Mouse (Mus musculus) natural killer cell, adult 2 months (primary cell): ENCODE measurements at regions not wholly inside any gene's neighbourhood (a gene's known extent, or its start where the extent isn't known, plus 50 kb on each side); places are given as distances from the start of the nearest gene placed in this dataset.

Source experiments
- DNase-seq, 2 experiments: peaks; one replicate each; pipeline ENCODE4 v3.0.0; 2022; ENCODE audit warnings: low spot score in 2 of 2

DNA sequence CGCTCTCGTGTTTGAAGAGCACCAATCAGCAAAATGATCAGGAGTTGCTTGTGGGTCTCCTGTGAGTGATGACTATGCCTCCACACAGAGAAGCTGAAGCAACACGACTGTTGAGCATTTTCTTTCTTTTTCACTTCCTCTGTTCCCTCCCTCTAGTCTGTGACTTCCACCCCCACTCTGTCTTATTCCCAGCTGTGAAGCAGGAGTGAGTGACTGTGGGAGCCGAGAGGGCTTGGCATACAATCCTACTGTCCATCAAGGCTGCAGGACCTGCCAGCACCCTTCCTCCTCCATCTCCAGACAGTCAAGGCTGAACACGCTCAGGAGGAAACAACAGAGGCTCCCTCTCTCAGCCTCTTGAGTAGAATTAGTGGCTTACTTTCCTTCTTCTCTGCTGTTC is 401.3 kb downstream of the Plcl1 start:
- DNase-seq = no peak

DNA sequence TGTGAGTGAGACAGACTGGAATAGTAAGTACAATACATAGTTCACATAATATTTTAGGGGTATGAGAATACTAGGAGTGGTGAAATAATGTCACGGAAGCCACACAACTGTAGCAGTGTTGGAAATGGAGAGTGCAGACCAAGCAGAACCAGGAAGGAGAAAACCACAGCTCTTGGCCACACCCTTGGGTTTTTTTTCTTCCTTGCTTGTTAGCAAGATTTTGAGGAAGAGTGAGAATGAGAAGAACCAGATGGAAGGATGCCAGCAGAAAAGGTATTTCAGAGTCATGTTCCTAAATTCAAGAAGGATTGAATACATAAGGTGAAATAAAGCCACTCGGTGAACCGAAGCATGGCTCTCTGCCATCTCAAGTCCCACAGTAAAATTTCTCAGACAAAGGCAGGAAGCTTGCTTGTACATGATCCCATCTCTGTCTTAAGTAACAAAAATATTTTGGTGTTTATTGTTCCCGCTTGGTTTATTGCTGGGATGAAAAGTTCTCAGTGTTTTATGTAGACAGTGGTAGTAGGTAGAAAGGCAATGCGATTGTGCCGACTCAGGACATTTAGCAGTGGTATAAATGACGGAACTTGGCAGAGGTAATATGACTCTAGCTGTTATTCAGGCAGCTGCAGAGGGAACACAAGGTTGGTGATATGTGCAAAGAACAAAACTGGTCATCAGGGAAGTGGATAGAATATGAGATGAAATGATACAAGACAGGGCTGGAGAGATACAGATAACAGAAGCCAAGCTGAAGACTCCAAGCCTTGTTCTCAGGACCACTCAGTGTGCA is 403.2 kb downstream of the Plcl1 start:
- DNase-seq = no peak

DNA sequence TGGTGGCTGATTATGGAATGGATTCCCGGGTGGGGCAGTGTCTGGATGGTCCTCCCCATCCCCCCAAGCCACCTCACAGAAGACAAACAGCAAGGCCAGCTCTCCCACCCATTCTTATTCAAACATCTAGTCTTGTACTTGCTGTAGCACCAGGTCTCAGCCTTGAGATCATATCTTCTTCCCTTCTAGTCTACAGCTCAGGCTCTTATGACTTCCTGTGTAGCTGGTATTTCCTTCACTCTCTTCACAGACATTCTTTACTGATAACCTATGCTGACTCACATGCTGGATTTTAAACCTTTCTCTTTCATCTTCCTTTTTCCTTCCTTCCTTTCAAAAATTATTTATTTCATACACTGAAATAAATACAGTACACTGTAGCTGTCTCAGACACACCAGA is 406.8 kb downstream of the Plcl1 start:
- DNase-seq = no peak

DNA sequence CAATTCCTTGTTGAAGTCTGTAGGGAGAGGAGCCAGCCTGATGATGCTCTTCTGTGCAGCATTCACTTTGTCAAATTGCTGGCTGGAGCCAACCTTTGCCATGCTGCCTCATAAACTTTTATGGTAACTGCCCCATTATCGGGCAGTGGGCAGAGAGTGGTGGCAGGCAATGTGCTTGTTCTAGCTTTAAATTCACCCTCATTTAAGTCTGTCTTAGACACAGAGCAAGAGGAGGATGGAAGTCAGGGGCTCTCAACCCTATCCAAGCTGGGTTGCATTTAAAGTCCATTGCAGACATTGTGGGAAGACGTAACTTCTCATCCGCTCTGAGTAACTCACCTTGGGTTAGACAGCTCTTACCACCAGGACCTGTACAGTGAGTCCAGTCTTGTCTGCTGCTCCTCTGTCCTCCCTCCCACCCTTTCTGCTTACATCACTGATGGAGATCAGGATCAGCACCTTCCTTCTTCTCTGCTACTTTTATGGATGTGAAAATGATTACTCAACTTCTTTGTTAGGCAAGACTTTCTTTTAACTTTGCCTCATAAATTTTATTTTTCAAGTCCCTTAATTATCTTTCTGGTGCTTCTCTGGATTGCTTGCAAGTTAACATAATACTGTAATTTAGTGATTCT is 415.3 kb downstream of the Plcl1 start:
- DNase-seq = no peak

DNA sequence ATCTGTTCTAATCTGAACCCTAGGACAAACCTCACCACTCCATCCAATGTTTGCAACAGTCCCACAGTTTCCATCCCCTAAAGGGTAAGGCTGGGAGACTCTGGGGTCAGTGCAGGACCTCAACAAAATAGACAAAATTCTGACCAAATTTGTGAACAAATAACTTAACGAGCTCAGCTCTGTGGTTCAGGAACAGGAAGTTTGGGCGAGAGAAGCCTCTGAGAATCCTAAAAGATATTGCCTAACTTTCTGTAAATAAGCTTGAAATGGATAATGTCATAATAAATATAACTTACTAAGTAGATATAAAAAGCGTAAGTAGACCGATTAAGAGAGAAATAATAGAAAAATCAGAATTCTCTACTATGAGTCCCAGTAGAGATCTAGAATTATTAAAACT is 416.9 kb downstream of the Plcl1 start:
- no peak for DNase-seq

DNA sequence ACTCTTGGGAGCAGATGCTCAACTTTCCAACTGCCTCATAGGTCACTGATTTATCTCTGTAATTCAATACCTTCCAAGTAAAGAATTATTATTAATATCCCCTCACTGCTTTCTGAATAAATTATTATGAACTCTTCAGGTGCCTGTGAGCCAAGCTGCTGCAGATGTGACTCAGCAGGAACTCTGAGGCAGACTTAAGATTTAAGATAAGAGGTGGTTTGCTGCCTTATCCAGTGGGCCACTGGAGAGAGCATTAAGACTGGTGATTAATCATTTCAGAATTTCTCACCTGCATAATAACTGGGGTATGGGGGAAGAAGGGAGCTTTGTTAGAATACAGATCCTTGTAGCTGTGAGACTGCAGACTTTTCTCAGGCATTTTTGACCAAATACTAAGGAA is 421.5 kb downstream of the Plcl1 start:
- no peak for DNase-seq

DNA sequence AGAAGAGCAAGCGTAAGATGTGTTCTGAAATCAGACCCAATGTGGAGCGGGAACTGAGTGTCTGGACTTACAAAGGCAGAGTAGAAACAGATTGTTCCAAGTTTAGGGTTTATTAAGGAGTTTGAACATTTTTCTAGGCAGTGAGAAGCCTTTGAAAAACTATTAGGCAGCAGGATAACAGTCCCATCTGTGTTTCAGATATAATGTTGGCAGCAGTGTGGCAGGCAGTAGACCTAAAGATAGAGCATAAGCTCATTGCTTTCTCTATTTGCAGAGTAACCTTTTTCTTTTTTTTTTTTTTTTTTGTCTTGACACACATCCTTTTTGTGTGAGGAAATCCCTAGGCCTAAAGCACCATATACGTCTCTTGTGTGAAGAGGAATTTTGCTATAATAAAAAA is 429.6 kb downstream of the Plcl1 start:
- no peak for DNase-seq

DNA sequence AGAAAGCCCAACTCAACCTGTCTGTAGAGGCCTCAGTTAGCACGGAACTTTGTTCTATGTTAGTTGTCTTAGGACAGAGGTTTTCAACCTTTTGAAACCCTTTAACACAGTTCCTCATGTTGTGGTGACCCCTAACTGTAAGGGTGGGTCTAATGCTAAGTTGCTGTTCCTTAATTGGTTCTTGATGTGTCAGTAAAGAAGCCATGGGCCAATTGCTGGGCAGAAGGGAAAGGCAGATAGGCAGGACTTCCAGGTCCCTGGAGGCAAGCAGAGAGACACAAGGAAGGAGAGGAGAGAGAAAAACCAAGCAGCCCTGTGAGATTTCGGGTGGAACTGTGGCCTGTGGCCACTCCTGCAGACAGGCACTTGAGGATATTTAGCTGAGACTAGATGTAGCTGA is 431.0 kb downstream of the Plcl1 start:
- no peak for DNase-seq

DNA sequence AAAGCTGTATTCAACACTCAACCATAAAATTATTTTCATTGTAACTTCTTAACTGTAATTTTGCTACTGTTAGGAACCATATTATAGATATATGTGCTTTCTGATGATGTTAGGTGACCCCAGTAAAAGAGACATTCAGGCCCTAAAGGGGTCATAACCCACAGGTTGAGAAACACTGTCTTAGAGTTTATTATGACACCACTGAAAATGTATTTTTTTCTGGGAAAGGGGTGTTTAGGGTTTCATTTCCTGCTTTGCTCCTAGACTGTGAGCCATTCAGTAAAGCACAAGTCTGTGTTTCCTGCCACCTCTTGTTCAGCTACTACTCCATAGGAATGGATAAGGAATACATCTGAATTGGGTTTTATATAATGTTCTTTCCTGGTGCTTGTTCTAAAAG is 431.6 kb downstream of the Plcl1 start:
- DNase-seq = no peak

DNA sequence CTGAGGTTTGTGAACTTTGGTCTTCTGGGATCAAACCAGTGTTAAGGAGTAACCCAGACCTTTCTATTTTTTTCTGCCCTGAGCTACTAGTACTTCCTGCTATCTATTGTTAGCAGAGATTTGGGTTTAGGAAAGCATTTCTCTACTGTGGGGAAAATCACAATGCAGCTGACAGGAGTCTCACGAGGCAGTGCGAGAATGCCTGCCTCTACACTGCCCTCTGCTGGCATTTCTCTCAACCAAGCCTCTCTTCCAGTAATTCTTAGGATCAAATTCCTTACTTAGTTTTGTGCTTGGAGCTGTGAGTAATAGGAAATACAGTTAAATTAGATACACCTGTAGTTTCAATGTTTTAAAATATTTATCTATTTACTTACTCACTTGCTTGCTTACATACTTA is 432.4 kb downstream of the Plcl1 start:
- peak in 1 of 2 experiments; percentile 2 for DNase-seq

DNA sequence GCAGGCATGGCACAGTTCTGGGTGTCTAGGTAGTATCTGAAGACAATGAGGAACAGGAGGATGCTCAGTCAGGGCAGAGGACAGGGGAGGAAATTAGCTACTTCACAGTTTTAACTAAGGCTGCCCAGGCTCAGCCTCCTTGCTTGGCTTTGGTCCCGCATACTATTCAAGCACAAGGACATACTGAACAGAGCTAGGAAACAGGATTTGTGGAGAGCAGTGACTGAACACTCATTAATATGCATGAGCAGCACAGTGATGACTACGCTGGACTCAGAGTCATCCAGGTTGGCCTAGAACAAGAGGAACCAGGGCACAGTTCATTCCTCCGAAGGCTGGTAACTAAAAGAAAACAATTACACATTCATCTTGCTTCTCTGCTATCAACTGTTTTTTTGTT is 443.1 kb downstream of the Plcl1 start:
- DNase-seq = no peak

DNA sequence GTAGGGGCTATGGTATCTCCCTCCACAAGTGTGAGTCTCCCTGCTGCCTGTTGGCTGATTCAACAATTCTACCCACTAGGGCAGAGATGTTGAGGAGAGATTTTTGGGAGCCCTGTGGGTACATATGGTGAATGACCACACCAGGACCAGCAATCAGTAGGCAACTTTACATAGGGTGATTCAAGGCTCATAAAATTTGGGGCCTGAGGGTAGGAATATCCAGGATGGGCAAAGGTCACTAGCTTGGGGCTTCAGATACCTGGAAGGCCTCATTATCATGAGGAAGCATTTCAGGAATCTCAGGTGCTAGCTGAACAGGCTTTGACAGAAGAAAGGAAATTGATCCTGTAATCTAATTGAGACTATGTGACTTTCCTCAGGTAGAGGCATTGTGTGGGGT is 446.6 kb downstream of the Plcl1 start:
- no peak for DNase-seq

DNA sequence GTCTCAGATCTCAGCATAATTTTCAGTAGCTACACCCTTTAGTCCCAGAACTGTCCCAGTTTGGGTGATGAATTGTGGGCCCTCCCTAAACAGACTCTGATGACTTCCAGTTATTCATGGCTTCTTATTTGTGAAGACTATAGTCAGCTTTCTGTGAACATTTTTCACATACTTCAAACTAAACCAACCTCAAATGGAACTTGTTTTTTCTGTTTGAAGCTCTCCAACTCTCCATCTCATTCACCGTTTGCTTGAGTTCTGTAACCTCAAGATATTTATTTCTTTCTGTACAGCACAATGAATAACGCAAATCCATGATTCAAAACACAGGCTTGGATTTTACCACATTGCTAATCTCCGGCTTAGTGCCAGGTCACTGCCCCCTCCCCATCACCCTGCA is 453.4 kb downstream of the Plcl1 start:
- DNase-seq = no peak

DNA sequence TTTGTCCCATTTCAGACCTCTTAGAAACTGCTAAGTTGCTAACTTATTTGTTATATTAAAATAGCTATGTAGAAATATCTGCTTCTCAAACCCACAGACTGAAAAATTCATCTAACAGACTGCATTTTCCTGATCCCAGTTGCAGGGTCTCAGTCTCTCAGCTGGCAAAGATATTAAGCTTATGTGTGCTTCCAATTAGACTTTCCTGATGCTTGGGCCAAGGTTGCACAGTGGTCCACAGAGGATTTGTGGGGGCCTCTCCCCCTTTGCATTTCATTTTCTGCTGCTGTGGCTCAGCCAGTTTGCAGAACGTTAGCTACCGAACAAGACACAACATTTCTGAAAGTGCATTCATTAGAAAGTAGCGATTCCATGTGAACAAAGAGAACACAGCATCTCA is 457.4 kb downstream of the Plcl1 start:
- DNase-seq = no peak

DNA sequence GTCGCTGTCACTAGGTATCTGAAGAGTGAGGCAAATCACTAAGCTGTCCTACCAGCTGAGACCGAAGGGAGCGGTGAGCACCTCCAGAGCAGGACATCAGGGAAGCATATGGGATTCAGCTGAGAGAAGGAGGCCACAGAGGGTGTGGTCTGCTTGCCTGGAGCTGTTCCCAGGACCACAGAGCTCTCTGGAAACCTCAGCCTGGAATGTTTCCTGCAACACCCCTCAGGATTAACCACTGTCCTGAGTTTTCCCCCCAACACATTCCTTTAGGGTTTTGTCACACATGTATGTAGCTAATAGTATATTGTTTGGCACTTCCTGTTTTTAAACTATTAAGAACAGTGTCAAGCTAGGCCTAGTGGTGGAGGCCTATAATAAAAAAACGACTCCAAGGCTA is 459.6 kb downstream of the Plcl1 start:
- no peak for DNase-seq

DNA sequence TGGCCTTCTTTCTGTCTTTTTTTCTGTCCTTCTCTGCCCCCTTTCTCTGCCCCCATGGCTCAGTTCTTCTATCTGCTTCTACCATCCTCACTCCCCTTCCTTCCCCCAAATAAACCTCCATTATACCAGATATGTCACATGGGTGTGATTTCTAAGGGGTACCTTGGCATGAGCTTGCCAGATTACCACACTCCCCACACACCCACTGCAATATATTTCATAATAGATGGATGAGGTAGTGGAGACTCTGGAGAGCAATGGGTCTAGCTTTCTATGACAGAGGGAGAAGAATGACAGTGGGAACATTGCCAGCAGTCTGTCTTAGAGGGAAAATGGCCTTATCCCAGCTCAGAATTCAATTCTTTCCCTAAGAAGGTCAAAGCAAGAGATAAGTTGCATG is 461.0 kb downstream of the Plcl1 start:
- no peak for DNase-seq

DNA sequence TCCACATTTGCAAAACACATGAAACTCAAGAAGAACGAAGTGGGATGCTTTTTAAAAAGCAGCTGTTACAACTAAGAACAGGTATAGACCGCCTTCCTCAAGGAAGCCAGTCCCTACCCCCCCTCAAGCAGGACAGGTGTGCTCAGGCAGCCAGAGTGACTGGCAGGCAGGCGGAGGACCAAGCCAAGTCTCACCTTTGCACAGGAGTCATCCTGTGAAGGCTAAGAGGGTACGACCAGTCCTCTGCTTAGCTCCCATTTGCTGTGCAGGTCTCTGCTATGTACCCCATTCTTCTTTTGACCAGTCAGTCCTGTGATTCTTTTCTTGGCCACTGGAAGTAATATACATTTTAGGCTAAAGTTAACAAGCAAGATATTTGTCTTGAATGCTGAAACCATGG is 467.9 kb downstream of the Plcl1 start:
- DNase-seq = no peak

DNA sequence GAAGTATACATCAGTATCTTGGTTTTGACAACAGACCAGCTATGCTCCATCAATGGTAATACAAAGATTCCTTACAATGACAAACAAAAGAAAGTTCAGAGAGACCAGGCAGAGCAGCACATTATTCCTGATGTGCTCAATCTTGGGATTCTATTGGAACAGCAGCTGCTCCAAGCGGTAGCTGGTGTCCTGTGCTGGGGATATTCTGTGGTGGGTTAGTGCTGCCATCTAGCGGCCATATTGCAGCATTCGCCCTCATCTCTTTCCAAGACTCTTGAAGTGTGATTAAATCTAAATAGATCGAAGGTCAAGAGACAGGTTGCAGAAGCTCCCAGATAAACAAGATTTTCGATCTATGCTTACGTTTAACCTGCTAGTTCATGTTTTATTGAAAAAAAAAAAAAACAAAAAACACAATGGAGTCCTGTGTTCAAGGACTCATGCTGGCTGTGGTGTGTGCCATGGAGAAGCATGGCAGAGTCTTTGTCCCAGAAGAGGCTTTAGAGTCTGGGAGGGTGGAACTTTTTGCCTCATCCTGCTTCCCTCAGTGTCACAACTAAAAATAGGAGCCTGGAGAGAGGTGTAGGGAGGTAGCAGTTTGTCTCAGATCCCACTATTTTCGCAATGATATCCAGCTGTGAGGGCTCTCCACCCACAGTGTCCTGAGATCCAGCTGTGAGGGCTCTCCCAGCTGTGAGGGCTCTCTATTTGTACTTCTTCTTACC is 468.6 kb downstream of the Plcl1 start:
- peak; percentile 6 to 43 for DNase-seq

DNA sequence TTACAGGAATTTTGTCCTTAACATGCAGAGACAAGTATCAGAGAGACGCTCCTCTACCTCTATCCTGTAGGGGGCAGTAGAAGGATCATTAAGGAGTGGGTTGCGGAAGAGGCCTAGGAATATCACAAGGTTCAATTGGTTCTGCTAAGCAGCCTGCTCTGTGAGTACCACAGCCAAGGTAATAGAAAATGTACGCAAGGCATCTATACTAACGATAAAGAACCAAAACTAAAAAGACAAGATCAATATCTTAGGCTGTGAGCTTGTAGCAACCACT is 469.1 kb downstream of the Plcl1 start:
- DNase-seq = no peak

DNA sequence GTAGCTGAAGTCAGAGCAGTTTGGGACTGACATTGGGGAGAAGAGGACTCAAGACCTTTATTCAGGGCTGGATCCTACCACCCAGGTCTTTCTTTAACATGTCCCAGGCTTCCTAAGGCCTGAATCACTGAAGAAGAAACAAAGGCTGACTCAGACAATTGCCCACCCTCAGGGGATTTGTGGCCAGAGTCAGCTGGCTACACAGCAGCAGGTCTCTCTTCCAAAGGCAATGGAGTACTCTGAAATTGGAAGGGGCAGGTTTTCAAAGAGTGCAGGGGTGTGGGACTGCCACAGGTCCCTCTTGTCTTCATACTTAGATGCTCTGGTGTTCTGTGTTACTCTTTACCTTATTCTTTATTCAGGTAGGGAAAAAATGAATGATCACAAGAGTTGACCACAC is 478.9 kb downstream of the Plcl1 start:
- DNase-seq = no peak

DNA sequence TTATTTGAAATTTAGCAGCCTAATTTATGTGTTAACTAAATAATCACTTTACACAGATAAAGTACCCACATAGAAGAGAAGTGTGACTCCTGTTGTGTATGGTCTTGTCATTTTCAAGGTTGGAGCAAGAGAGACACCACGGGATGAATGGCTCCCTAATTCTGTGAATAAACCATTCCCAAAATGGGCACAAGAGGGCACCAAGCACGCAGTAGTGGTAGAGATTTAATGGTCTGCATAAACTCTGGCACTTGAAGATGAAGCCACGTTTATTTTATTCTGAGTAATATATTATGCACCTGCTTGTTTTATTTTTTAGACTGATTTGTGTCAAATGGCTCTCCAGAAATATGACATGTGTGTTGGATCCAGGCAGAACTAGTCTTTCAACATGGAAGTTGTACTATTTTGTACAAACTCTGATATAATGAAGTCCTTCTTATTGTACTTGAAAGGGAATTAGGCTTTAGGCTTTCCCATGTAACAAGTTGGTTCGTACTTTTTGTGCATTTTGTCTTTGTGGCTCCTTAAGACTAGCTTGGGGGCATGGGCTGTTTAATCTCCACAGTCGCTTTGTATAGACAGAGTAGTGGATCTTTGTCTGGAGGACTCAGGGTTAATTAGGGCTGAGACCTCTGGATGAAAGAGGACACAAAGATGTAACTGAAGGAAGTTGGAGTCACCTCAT is 480.8 kb downstream of the Plcl1 start:
- DNase-seq = no peak

DNA sequence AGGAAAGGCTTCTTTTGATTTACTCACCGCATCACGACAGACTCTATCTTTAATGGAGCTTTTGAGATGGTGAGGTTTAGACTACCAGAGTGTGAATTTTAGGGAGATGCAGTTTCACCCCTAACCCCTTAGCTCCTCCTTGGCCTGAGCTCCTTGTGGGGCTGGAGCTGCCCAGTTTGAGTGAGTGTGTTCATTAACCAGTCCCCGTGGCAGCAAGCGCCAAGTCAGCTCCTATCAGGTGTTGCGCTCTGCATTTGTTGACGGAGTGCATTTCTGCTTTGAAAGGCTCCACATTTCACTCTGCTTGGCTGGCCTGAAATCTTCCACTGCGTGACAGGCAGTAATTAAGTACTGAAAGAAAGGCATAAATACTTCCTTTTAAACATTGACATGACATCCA is 481.7 kb downstream of the Plcl1 start:
- DNase-seq = no peak
